In genomic region chr5:99922033-99922432, GRCm38 (mm10) we compare ENCODE assay signal across 27 mouse cellular contexts. TPM values are rescaled to one million over a fixed set of nuclear protein-coding genes. Genes with fewer than 3 reads are reported as not detected.
DNase-seq lines count a peak whose midpoint lies in the region; ATAC-seq and TF ChIP-seq lines count a peak whose summit lies in the region.
"Had no signal": no experiment of that assay in that cellular context is flagged by ENCODE, and none has a peak within 500 bp of the region (broad histone marks: within the 10 kb centered on the region; RNA-seq: fewer than 3 reads in every experiment).

No protein-coding gene starts in this region.

- H3K36me3 ChIP-seq in intestine, embryonic 16.5 days (ENCODE audit: control insufficient read depth, insufficient read depth, low read length) = no peaks in the 10 kb centered on the region
- no peaks in the 10 kb centered on the region for H3K36me3 ChIP-seq in intestine, embryonic 15.5 days
- no peaks in the 10 kb centered on the region for H3K36me3 ChIP-seq in intestine, postnatal 0 days (ENCODE audit: control insufficient read depth, insufficient read depth)
- H3K36me3 ChIP-seq: embryonic facial prominence, embryonic 12.5 days; embryonic facial prominence, embryonic 15.5 days; hindbrain, embryonic 15.5 days had no signal

- peak; percentile 56; the same call in 1 of the 2 replicates for ATAC-seq in intestine, embryonic 16.5 days
- ATAC-seq in intestine, embryonic 15.5 days = no peak
- no peak; the same call in 1 of the 2 replicates for ATAC-seq in intestine, postnatal 0 days
- ATAC-seq: CD4-positive, CD25-positive, alpha-beta regulatory T cell, adult 4 months; forebrain, embryonic 14.5 days; forebrain, postnatal 0 days had no signal

- no peak for TF ChIP-seq CTCF in intestine, postnatal 0 days (IDR thresholded peaks at IDR 0.05; ENCODE audit: low read depth)

- H3K9me3 ChIP-seq in intestine, embryonic 16.5 days (ENCODE audit: control insufficient read depth, low read length) = no peaks in the 10 kb centered on the region
- no peaks in the 10 kb centered on the region for H3K9me3 ChIP-seq in intestine, embryonic 15.5 days
- no peaks in the 10 kb centered on the region for H3K9me3 ChIP-seq in intestine, postnatal 0 days (ENCODE audit: control insufficient read depth)
- H3K9me3 ChIP-seq: embryonic facial prominence, embryonic 12.5 days; embryonic facial prominence, embryonic 15.5 days; hindbrain, embryonic 15.5 days had no signal

- 80% methylated on average over 8 of the region's 8 CpGs for WGBS in intestine, embryonic 16.5 days
- WGBS in intestine, embryonic 15.5 days = 83% methylated on average over 8 of the region's 8 CpGs
- 57% methylated on average over 8 of the region's 8 CpGs for WGBS in intestine, postnatal 0 days

- no peaks in the 10 kb centered on the region for H3K27me3 ChIP-seq in intestine, embryonic 16.5 days (replicated peaks; ENCODE audit: control insufficient read depth, insufficient read depth, low read length)
- no peaks in the 10 kb centered on the region for H3K27me3 ChIP-seq in intestine, embryonic 15.5 days (replicated peaks)
- no peaks in the 10 kb centered on the region for H3K27me3 ChIP-seq in intestine, postnatal 0 days (replicated peaks; ENCODE audit: control insufficient read depth, insufficient read depth, low read length)
- H3K27me3 ChIP-seq: embryonic facial prominence, embryonic 12.5 days; embryonic facial prominence, embryonic 15.5 days; hindbrain, embryonic 15.5 days had no signal

- H3K27ac ChIP-seq in intestine, embryonic 16.5 days (ENCODE audit: low read length) = no peak overlapping the region
- no peak overlapping the region for H3K27ac ChIP-seq in intestine, embryonic 15.5 days
- H3K27ac ChIP-seq in intestine, postnatal 0 days (ENCODE audit: low read depth, low read length) = no peak overlapping the region
- H3K27ac ChIP-seq: embryonic facial prominence, embryonic 12.5 days; embryonic facial prominence, embryonic 15.5 days; gastrocnemius, adult 2 months; heart, adult 2 months; hindbrain, embryonic 15.5 days had no signal

- H3K4me3 ChIP-seq in intestine, embryonic 16.5 days (ENCODE audit: low read length) = no peak overlapping the region
- H3K4me3 ChIP-seq in intestine, embryonic 15.5 days (replicated peaks) = no peak overlapping the region
- no peak overlapping the region for H3K4me3 ChIP-seq in intestine, postnatal 0 days (ENCODE audit: low read depth, low read length)
- H3K4me3 ChIP-seq: embryonic facial prominence, embryonic 12.5 days; embryonic facial prominence, embryonic 15.5 days; gastrocnemius, adult 2 months; heart, adult 2 months; hindbrain, embryonic 15.5 days had no signal

- no peaks in the 10 kb centered on the region for H3K4me1 ChIP-seq in intestine, embryonic 16.5 days (ENCODE audit: control insufficient read depth, insufficient read depth, low read length)
- H3K4me1 ChIP-seq in intestine, embryonic 15.5 days (replicated peaks) = no peaks in the 10 kb centered on the region
- H3K4me1 ChIP-seq in intestine, postnatal 0 days (replicated peaks; ENCODE audit: control insufficient read depth, insufficient read depth, low read length) = no peaks in the 10 kb centered on the region
- H3K4me1 ChIP-seq: embryonic facial prominence, embryonic 12.5 days; embryonic facial prominence, embryonic 15.5 days; hindbrain, embryonic 15.5 days had no signal

- no peak overlapping the region for H3K4me2 ChIP-seq in intestine, embryonic 16.5 days (ENCODE audit: low read depth, low read length)
- H3K4me2 ChIP-seq in intestine, embryonic 15.5 days (replicated peaks) = no peak overlapping the region
- H3K4me2 ChIP-seq in intestine, postnatal 0 days (replicated peaks; ENCODE audit: low read depth) = 0 out of 2 replicates have a peak overlapping the region, but pooled peaks have one; percentile 7
- H3K4me2 ChIP-seq: embryonic facial prominence, embryonic 12.5 days; embryonic facial prominence, embryonic 15.5 days; heart, embryonic 11.5 days; hindbrain, embryonic 15.5 days had no signal

- DNase-seq in R1 (ENCODE audit: low read depth, low spot score) = peak; percentile 90
- DNase-seq in gastrocnemius, postnatal 4 days (ENCODE audit: low spot score in 2 of 2) = no peak
- DNase-seq in Muller cell, postnatal 12 days (ENCODE audit: inconsistent ontology term) = no peak
- DNase-seq: adrenal gland, postnatal 10 days; adrenal gland, postnatal 36 days; cerebellum, adult 11 months; cerebellum, adult 2 months; cerebellum, adult 9-11 months; cerebellum, postnatal 25 days; forebrain, postnatal 0 days; gastrocnemius, adult 2 months; gastrocnemius, postnatal 14 days; heart, adult 2 months; heart, postnatal 4 days; kidney, adult 2 months had no signal

- H3K9ac ChIP-seq in intestine, embryonic 16.5 days (ENCODE audit: low read depth, low read length) = no peak overlapping the region
- H3K9ac ChIP-seq in intestine, embryonic 15.5 days = no peak overlapping the region
- no peak overlapping the region for H3K9ac ChIP-seq in intestine, postnatal 0 days (ENCODE audit: low read depth, low read length)
- H3K9ac ChIP-seq: embryonic facial prominence, embryonic 12.5 days; embryonic facial prominence, embryonic 15.5 days; forebrain, postnatal 0 days; hindbrain, embryonic 15.5 days had no signal

RNA-seq across cellular contexts. Expression of gene Vamp9, which starts 16.0 kb away (rescaled TPM):
- polyA plus RNA-seq in intestine, embryonic 16.5 days (2015; fragmentation: Nextera tagmentation; extraction: Ambion mirVana) = 0.28 TPM in 1 of 2 replicates, not detected in the other
- polyA plus RNA-seq in intestine, embryonic 15.5 days (2015; fragmentation: Nextera tagmentation; extraction: Ambion mirVana) = 0.24 and 0.38 TPM in 2 replicates
- polyA plus RNA-seq in intestine, postnatal 0 days (2015; fragmentation: Nextera tagmentation; extraction: Ambion mirVana) = 0.31 TPM in 1 of 2 replicates, not detected in the other
- under 1 TPM in 1 of 2 experiments, not detected in 1; 0.41 TPM for total RNA-seq in gastrocnemius, postnatal 4 days (2021)
- total RNA-seq: common myeloid progenitor, adult 5-6 weeks; ES-E14; gastrocnemius, adult 2 months; gastrocnemius, postnatal 14 days had no signal
- polyA plus RNA-seq: C2C12; cerebellum, adult 2 months; heart, adult 2 months had no signal

RNA-seq across cellular contexts. Expression of gene Hnrnpd, which starts 56.7 kb away (rescaled TPM):
- polyA plus RNA-seq in intestine, embryonic 16.5 days (2015; fragmentation: Nextera tagmentation; extraction: Ambion mirVana) = 32.8 and 37.0 TPM in 2 replicates
- polyA plus RNA-seq in intestine, embryonic 15.5 days (2015; fragmentation: Nextera tagmentation; extraction: Ambion mirVana) = 161 and 174 TPM in 2 replicates
- polyA plus RNA-seq in intestine, postnatal 0 days (2015; fragmentation: Nextera tagmentation; extraction: Ambion mirVana) = 66.5 and 67.1 TPM in 2 replicates
- 100 to 1,000 TPM; 214 to 238 TPM for total RNA-seq in gastrocnemius, postnatal 4 days (2021)

RNA-seq across cellular contexts. Expression of gene 4930524J08Rik, which starts 56.8 kb away (rescaled TPM):
- polyA plus RNA-seq in intestine, embryonic 16.5 days (2015; fragmentation: Nextera tagmentation; extraction: Ambion mirVana) = 0.89 and 1.0 TPM in 2 replicates
- 0.93 and 1.1 TPM in 2 replicates for polyA plus RNA-seq in intestine, embryonic 15.5 days (2015; fragmentation: Nextera tagmentation; extraction: Ambion mirVana)
- polyA plus RNA-seq in intestine, postnatal 0 days (2015; fragmentation: Nextera tagmentation; extraction: Ambion mirVana) = 1.5 and 2.4 TPM in 2 replicates
- total RNA-seq in gastrocnemius, postnatal 4 days (2021) = 1 to 10 TPM; 2.6 to 2.8 TPM
- polyA plus RNA-seq: CD4-positive, CD25-positive, alpha-beta regulatory T cell, adult 4 months had no signal
